Mouse (Mus musculus): ENCODE data around the gene Cyp2w1. TPM values are rescaled to one million over a fixed set of nuclear protein-coding genes. Genes with fewer than 3 reads are reported as not detected.

The Cyp2w1 gene
- polyA plus RNA-seq, 1 experiment from 2014 or later: 11.5 TPM

- ATAC-seq (ENCODE audit: low read depth) (no peak), DNase-seq (ENCODE audit: low spot score) (no peak)
- H3K9ac ChIP-seq (ENCODE audit: low read depth, low read length): no peak overlapping the region
- H3K4me2 ChIP-seq (ENCODE audit: low read depth, low read length): no peak overlapping the region
- no peak overlapping the region for H3K27ac ChIP-seq (replicated peaks; ENCODE audit: low read depth, low read length)
- H3K4me1 ChIP-seq (ENCODE audit: control insufficient read depth, insufficient read depth, low read length): no peaks in the 10 kb centered on the region
- H3K9me3 ChIP-seq (ENCODE audit: control insufficient read depth, low read length): no peaks in the 10 kb centered on the region
- H3K27me3 ChIP-seq (replicated peaks; ENCODE audit: control insufficient read depth, insufficient read depth, low read length): no peaks in the 10 kb centered on the region
- H3K36me3 ChIP-seq (ENCODE audit: control insufficient read depth, insufficient read depth, low read length): 0 out of 2 replicates have a peak, but pooled peaks cover 4% of the 10 kb centered on the region
- WGBS: 91% methylated on average over 4 of the region's 4 CpGs
- H3K4me3 ChIP-seq (ENCODE audit: low read depth, low read length): no peak overlapping the region
Measured at GRCm38 (mm10) chr5:139395528-139395927, 43.1 kb downstream of the Cyp2w1 start.

DNA sequence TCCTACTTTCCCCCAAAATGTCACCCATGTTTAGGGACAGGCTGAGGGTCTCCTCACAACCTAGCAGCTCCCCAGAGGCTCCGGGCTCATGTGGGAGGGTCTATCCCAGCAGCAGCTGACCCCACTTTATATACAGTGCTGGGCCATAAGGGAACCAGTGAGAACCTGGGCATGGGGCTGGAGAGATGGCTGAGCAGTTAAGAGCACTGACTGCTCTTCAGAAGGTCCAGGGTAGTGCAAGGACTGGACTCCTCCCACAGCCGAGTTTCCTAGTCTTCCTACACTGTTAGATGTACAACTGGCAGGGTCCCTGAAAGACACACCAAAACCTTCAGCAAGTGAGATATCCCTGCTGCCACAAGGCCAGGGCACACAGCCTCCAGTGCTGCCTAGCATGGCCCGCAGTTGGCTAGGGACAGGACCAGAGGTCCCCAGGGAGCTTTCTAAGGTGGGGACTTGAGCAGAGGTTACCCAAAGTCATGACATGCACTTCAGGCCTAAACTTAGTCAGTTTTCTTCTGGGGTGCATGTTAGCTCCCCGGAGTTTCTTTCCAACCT lies 45.0 kb downstream of the Cyp2w1 start:
- no peak for ATAC-seq (ENCODE audit: low read depth)
- H3K27ac ChIP-seq (replicated peaks; ENCODE audit: low read depth, low read length): no peak overlapping the region

GRCm38 (mm10) chr5:139397959-139398753 lies 45.7 kb downstream of the Cyp2w1 start:
- no peak overlapping the region for H3K4me2 ChIP-seq (ENCODE audit: low read depth, low read length)
- DNase-seq (ENCODE audit: low spot score) (peak; percentile 86), ATAC-seq (ENCODE audit: low read depth) (peak; percentile 72; the same call in 1 of the 2 replicates)
- no peak overlapping the region for H3K27ac ChIP-seq (replicated peaks; ENCODE audit: low read depth, low read length)
- WGBS: 43% methylated on average over 5 of the region's 5 CpGs
- no peaks in the 10 kb centered on the region for H3K27me3 ChIP-seq (replicated peaks; ENCODE audit: control insufficient read depth, insufficient read depth, low read length)
- no peaks in the 10 kb centered on the region for H3K9me3 ChIP-seq (ENCODE audit: control insufficient read depth, low read length)
- no peak overlapping the region for H3K4me3 ChIP-seq (ENCODE audit: low read depth, low read length)
- no peaks in the 10 kb centered on the region for H3K36me3 ChIP-seq (ENCODE audit: control insufficient read depth, insufficient read depth, low read length)
- no peaks in the 10 kb centered on the region for H3K4me1 ChIP-seq (ENCODE audit: control insufficient read depth, insufficient read depth, low read length)
- no peak overlapping the region for H3K9ac ChIP-seq (ENCODE audit: low read depth, low read length)

More for the DNA sequence above, 45.0 kb downstream of the Cyp2w1 start:
- H3K4me1 ChIP-seq (ENCODE audit: control insufficient read depth, insufficient read depth, low read length): no peaks in the 10 kb centered on the region
- 87% methylated on average over 4 of the region's 4 CpGs for WGBS
- no peaks in the 10 kb centered on the region for H3K9me3 ChIP-seq (ENCODE audit: control insufficient read depth, low read length)
- 0 out of 2 replicates have a peak, but pooled peaks cover 1% of the 10 kb centered on the region for H3K36me3 ChIP-seq (ENCODE audit: control insufficient read depth, insufficient read depth, low read length)
- H3K27me3 ChIP-seq (replicated peaks; ENCODE audit: control insufficient read depth, insufficient read depth, low read length): no peaks in the 10 kb centered on the region
- no peak overlapping the region for H3K4me3 ChIP-seq (ENCODE audit: low read depth, low read length)
- H3K4me2 ChIP-seq (ENCODE audit: low read depth, low read length): no peak overlapping the region
- no peak for DNase-seq (ENCODE audit: low spot score)
- H3K9ac ChIP-seq (ENCODE audit: low read depth, low read length): no peak overlapping the region

- Histone ChIP-seq H3K27ac (replicated peaks; ENCODE audit: low read depth, low read length) (no peak overlapping the region), H3K4me3 (ENCODE audit: low read depth, low read length) (no peak overlapping the region), H3K4me2 (ENCODE audit: low read depth, low read length) (no peak overlapping the region), H3K27me3 (replicated peaks; ENCODE audit: control insufficient read depth, insufficient read depth, low read length) (no peaks in the 10 kb centered on the region), H3K9me3 (ENCODE audit: control insufficient read depth, low read length) (no peaks in the 10 kb centered on the region), H3K4me1 (ENCODE audit: control insufficient read depth, insufficient read depth, low read length) (no peaks in the 10 kb centered on the region), H3K9ac (ENCODE audit: low read depth, low read length) (no peak overlapping the region), H3K36me3 (ENCODE audit: control insufficient read depth, insufficient read depth, low read length) (no peaks in the 10 kb centered on the region)
- ATAC-seq (ENCODE audit: low read depth) (no peak), DNase-seq (ENCODE audit: low spot score) (no peak)
- WGBS: 70% methylated on average over 5 of the region's 5 CpGs
Measured at GRCm38 (mm10) chr5:139398786-139399185, 46.4 kb downstream of the Cyp2w1 start.

GRCm38 (mm10) chr5:139399991-139400390 lies 47.6 kb downstream of the Cyp2w1 start:
- no peak for DNase-seq (ENCODE audit: low spot score)
- no peaks in the 10 kb centered on the region for H3K4me1 ChIP-seq (ENCODE audit: control insufficient read depth, insufficient read depth, low read length)
- no peaks in the 10 kb centered on the region for H3K36me3 ChIP-seq (ENCODE audit: control insufficient read depth, insufficient read depth, low read length)
- H3K27ac ChIP-seq (replicated peaks; ENCODE audit: low read depth, low read length): no peak overlapping the region
- H3K9ac ChIP-seq (ENCODE audit: low read depth, low read length): no peak overlapping the region
- no peak overlapping the region for H3K4me2 ChIP-seq (ENCODE audit: low read depth, low read length)
- H3K27me3 ChIP-seq (replicated peaks; ENCODE audit: control insufficient read depth, insufficient read depth, low read length): no peaks in the 10 kb centered on the region
- H3K9me3 ChIP-seq (ENCODE audit: control insufficient read depth, low read length): no peaks in the 10 kb centered on the region
- H3K4me3 ChIP-seq (ENCODE audit: low read depth, low read length): no peak overlapping the region
- no peak for ATAC-seq (ENCODE audit: low read depth)
- 93% methylated on average over 14 of the region's 14 CpGs for WGBS

DNA sequence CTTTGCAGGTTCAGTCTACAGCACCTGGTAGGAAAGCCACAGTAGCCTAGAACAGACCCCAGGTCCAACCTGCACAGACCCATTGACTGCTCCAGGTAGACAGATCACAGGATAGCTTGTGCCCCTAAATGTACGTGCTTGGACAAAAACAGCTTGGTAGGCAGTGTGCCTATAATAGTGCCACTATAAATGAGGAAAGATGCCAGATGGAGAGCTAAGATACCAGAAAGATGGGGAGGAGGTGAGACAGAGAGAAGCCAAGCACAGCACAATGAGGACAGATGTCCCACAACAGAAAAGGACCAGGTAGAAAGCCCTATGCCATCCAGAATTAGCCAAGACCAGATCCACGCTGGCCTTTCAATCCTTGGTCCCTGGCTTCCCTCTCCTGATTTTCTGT lies 49.7 kb downstream of the Cyp2w1 start:
- no peak for ATAC-seq (ENCODE audit: low read depth)

DNA sequence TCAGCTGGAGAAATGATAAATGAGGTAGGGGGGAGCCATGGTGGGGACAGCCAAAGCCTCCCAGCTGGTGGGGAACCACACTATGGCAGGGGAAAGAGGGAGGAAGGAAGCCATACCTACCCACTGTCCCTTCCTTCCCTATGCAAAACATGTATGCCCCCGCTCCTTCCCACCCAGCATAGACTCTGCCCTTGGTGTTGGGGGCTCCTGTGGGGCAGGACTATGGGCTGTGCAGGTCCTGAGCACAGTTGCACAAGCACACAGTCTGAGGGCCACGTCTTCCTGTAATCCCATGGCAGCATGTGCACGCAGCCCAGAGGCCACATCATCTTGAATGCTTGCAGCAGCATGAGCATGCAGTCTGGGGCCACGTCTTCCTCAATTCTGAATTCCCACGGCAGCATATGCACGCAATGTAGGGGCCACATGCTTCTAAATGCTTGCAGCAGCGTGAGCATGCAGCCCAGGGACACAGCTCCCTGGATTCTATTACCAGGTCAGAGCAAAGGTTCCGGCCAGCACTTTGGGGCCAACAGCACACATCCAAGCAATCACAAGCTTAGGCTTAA lies 51.4 kb downstream of the Cyp2w1 start:
- no peak for ATAC-seq (ENCODE audit: low read depth)
- Histone ChIP-seq H3K4me3 (ENCODE audit: low read depth, low read length) (no peak overlapping the region), H3K27me3 (replicated peaks; ENCODE audit: control insufficient read depth, insufficient read depth, low read length) (no peaks in the 10 kb centered on the region), H3K4me1 (ENCODE audit: control insufficient read depth, insufficient read depth, low read length) (peaks cover 19% of the 10 kb centered on the region), H3K27ac (replicated peaks; ENCODE audit: low read depth, low read length) (no peak overlapping the region), H3K9me3 (ENCODE audit: control insufficient read depth, low read length) (no peaks in the 10 kb centered on the region), H3K9ac (ENCODE audit: low read depth, low read length) (no peak overlapping the region), H3K36me3 (ENCODE audit: control insufficient read depth, insufficient read depth, low read length) (no peaks in the 10 kb centered on the region), H3K4me2 (ENCODE audit: low read depth, low read length) (no peak overlapping the region)
- 76% methylated on average over 8 of the region's 8 CpGs for WGBS
- no peak for DNase-seq (ENCODE audit: low spot score)

More for the DNA sequence above, 49.7 kb downstream of the Cyp2w1 start:
- Histone ChIP-seq H3K27me3 (replicated peaks; ENCODE audit: control insufficient read depth, insufficient read depth, low read length) (no peaks in the 10 kb centered on the region), H3K4me3 (ENCODE audit: low read depth, low read length) (no peak overlapping the region), H3K4me1 (ENCODE audit: control insufficient read depth, insufficient read depth, low read length) (peaks cover 10% of the 10 kb centered on the region), H3K9ac (ENCODE audit: low read depth, low read length) (no peak overlapping the region), H3K27ac (replicated peaks; ENCODE audit: low read depth, low read length) (no peak overlapping the region), H3K4me2 (ENCODE audit: low read depth, low read length) (no peak overlapping the region), H3K36me3 (ENCODE audit: control insufficient read depth, insufficient read depth, low read length) (no peaks in the 10 kb centered on the region), H3K9me3 (ENCODE audit: control insufficient read depth, low read length) (no peaks in the 10 kb centered on the region)
- DNase-seq (ENCODE audit: low spot score): no peak
- WGBS: 86% methylated on average over 2 of the region's 2 CpGs

- H3K4me3 ChIP-seq (ENCODE audit: low read depth, low read length): no peak within 1 kb of the TSS
- H3K9ac ChIP-seq (ENCODE audit: low read depth, low read length): 0 out of 2 replicates have a peak within 1 kb of the TSS, but pooled peaks have one; percentile 4
- H3K27ac ChIP-seq (replicated peaks; ENCODE audit: low read depth, low read length): peak within 1 kb of the TSS; percentile 52; the same call in 1 of the 2 replicates
- no peak for ATAC-seq (ENCODE audit: low read depth)
- no peak for DNase-seq (ENCODE audit: low spot score)
- no peaks in the 10 kb centered on the region for H3K9me3 ChIP-seq (ENCODE audit: control insufficient read depth, low read length)
- no peaks in the 10 kb centered on the region for H3K36me3 ChIP-seq (ENCODE audit: control insufficient read depth, insufficient read depth, low read length)
- no peak within 1 kb of the TSS; the same call in 1 of the 2 replicates for H3K4me2 ChIP-seq (ENCODE audit: low read depth, low read length)
- 79% methylated on average over 6 of the region's 6 CpGs for WGBS
- H3K4me1 ChIP-seq (ENCODE audit: control insufficient read depth, insufficient read depth, low read length): peaks cover 19% of the 10 kb centered on the region
- H3K27me3 ChIP-seq (replicated peaks; ENCODE audit: control insufficient read depth, insufficient read depth, low read length): no peaks in the 10 kb centered on the region
Measured at GRCm38 (mm10) chr5:139404801-139405401, 52.5 kb downstream of the Cyp2w1 start, which contains the start of gene C130050O18Rik. Gene C130050O18Rik, plus strand, starts transcription at chr5:139405280.

All from embryonic facial prominence, embryonic 14.5 days (tissue).